Mouse (Mus musculus) heart, postnatal 36 days (tissue): ENCODE data around the gene Fbxw11. TPM values are rescaled to one million over a fixed set of nuclear protein-coding genes. Genes with fewer than 3 reads are reported as not detected.
"Not testable (repeated sequence)": the region's sequence is repeated elsewhere in the genome, so short reads cannot be mapped to it uniquely, and the experiment has no call there.

Source experiments
- DNase-seq, 2 experiments: peaks; one replicate each; pipeline ENCODE4 v3.0.0; 2021 to 2022
- intact Hi-C: fragments of 180-260 bp; cut with DNase I; formaldehyde crosslinking; loops from one replicate; pipeline ENCODE4 v1.15.1; 2025
- total RNA-seq, 2 experiments: library from RNA; stranded (reverse); gene quantifications; 2 replicates each; pipeline ENCODE4 v1.2.3; 2021

Gene Fbxw11
- total RNA-seq, 2 experiments from 2014 or later: 49.5 to 51.3 TPM

GRCm38 (mm10) chr11:32651723-32652122 is 9.2 kb downstream of the Fbxw11 start:
- intact Hi-C loops: loop anchor here (2.0 kb wide), 1 partner anchor 33 kb away; no protein-coding TSS in a partner anchor
- DNase-seq: no peak

GRCm38 (mm10) chr11:32662082-32662656 is 19.6 kb downstream of the Fbxw11 start:
- intact Hi-C loops: no loop called here
- no peak for DNase-seq

- intact Hi-C loops: loop anchor here (2.0 kb wide), 1 partner anchor 17 kb away; no protein-coding TSS in a partner anchor
Observed at GRCm38 (mm10) chr11:32665639-32666038, 23.1 kb downstream of the Fbxw11 start.

GRCm38 (mm10) chr11:32666983-32667382 is 24.5 kb downstream of the Fbxw11 start:
- intact Hi-C loops: no loop called here
- no peak for DNase-seq

More at GRCm38 (mm10) chr11:32665639-32666038, 23.1 kb downstream of the Fbxw11 start:
- DNase-seq: no peak

- intact Hi-C loops: no loop called here
- DNase-seq: no peak
Observed at GRCm38 (mm10) chr11:32671480-32671879, 29.0 kb downstream of the Fbxw11 start.

GRCm38 (mm10) chr11:32676777-32677176 is 34.3 kb downstream of the Fbxw11 start:
- intact Hi-C loops: no loop called here

GRCm38 (mm10) chr11:32677811-32678210 is 35.3 kb downstream of the Fbxw11 start:
- intact Hi-C loops: no loop called here
- no peak for DNase-seq

More at GRCm38 (mm10) chr11:32676777-32677176, 34.3 kb downstream of the Fbxw11 start:
- DNase-seq: no peak

GRCm38 (mm10) chr11:32679091-32679490 is 36.6 kb downstream of the Fbxw11 start:
- intact Hi-C loops, DNase-seq: not testable (repeated sequence)

- no peak for DNase-seq
- intact Hi-C loops: no loop called here
Observed at GRCm38 (mm10) chr11:32680014-32680413, 37.5 kb downstream of the Fbxw11 start.

GRCm38 (mm10) chr11:32681192-32681795 is 38.8 kb downstream of the Fbxw11 start:
- intact Hi-C loops: no loop called here
- DNase-seq: no peak

- intact Hi-C loops: no loop called here
- no peak for DNase-seq
Observed at GRCm38 (mm10) chr11:32682335-32683102, 40.0 kb downstream of the Fbxw11 start.

- DNase-seq: no peak
- intact Hi-C loops: loop anchor here (2.0 kb wide), 1 partner anchor 34 kb away; no protein-coding TSS in a partner anchor
Observed at GRCm38 (mm10) chr11:32684690-32685254, 42.2 kb downstream of the Fbxw11 start.

GRCm38 (mm10) chr11:32688245-32688855 is 45.8 kb downstream of the Fbxw11 start:
- intact Hi-C loops: no loop called here
- DNase-seq: peak in 1 of 2 experiments; percentile 27

GRCm38 (mm10) chr11:32689510-32689909 is 47.0 kb downstream of the Fbxw11 start:
- no peak for DNase-seq
- intact Hi-C loops: no loop called here

GRCm38 (mm10) chr11:32692834-32693233 is 50.3 kb downstream of the Fbxw11 start:
- no peak for DNase-seq
- intact Hi-C loops: loop anchor here (5.0 kb wide), 1 partner anchor 66 kb away; no protein-coding TSS in a partner anchor

GRCm38 (mm10) chr11:32693431-32694141 is 51.1 kb downstream of the Fbxw11 start:
- DNase-seq: no peak
- intact Hi-C loops: loop anchor here (5.0 kb wide), 1 partner anchor 66 kb away; no protein-coding TSS in a partner anchor

- DNase-seq: not testable (repeated sequence)
- intact Hi-C loops: loop anchor here (5.0 kb wide), 1 partner anchor 67 kb away; no protein-coding TSS in a partner anchor
Observed at GRCm38 (mm10) chr11:32694322-32695003, 51.9 kb downstream of the Fbxw11 start.

GRCm38 (mm10) chr11:32696446-32697090 is 54.0 kb downstream of the Fbxw11 start:
- no peak for DNase-seq
- intact Hi-C loops: no loop called here

- intact Hi-C loops: no loop called here
- no peak for DNase-seq
Observed at GRCm38 (mm10) chr11:32697695-32698094, 55.2 kb downstream of the Fbxw11 start.
